Mouse (Mus musculus) stomach, embryonic 14.5 days (tissue): Measurements from ENCODE around the gene Ankrd54. TPM values are rescaled to one million over a fixed set of nuclear protein-coding genes. Genes with fewer than 3 reads are reported as not detected.
"Not testable (repeated sequence)": the region's sequence is repeated elsewhere in the genome, so short reads cannot be mapped to it uniquely, and the experiment has no call there.

Source experiments
- ATAC-seq: fragments of 200-750 bp; cut with Nextera tagmentation; 2 replicates; pipeline ENCODE4 v1.8.0; 2017; ENCODE audit warnings: low read depth, moderate TSS enrichment; ENCODE audit not compliant: insufficient number of reproducible peaks, insufficient read depth, low FRiP score
- H3K27ac ChIP-seq: fragments of 300-500 bp; sonication (generic); 2 replicates; pipeline ENCODE4 v1.5.1; 2014; ENCODE audit warnings: mild to moderate bottlenecking, low read length, moderate library complexity, mixed read lengths
- H3K27me3 ChIP-seq: fragments of 300-500 bp; sonication (generic); 2 replicates; pipeline ENCODE4 v1.6.1; 2014; ENCODE audit warnings: low read length, control low read depth, mixed read lengths; ENCODE audit not compliant: control insufficient read depth, insufficient read depth
- H3K36me3 ChIP-seq: fragments of 300-500 bp; sonication (generic); 2 replicates; pipeline ENCODE4 v1.6.1; 2014; ENCODE audit warnings: mild to moderate bottlenecking, control low read depth, low read length, moderate library complexity, mixed read lengths; ENCODE audit not compliant: control insufficient read depth, insufficient read depth
- H3K4me1 ChIP-seq: fragments of 300-500 bp; sonication (generic); 2 replicates; pipeline ENCODE4 v1.6.1; 2014; ENCODE audit warnings: low read length, control low read depth, mixed read lengths; ENCODE audit not compliant: control insufficient read depth, insufficient read depth
- H3K4me2 ChIP-seq: fragments of 300-500 bp; sonication (generic); replicated peaks from 2 replicates; pipeline ENCODE4 v1.6.1; 2014; ENCODE audit warnings: low read depth, low read length, control low read depth
- H3K4me3 ChIP-seq: fragments of 300-500 bp; sonication (generic); 2 replicates; pipeline ENCODE4 v1.5.1; 2014; ENCODE audit warnings: low read depth, low read length, control low read depth
- H3K9ac ChIP-seq: fragments of 300-500 bp; sonication (generic); replicated peaks from 2 replicates; pipeline ENCODE4 v1.6.1; 2014; ENCODE audit warnings: low read depth, mild to moderate bottlenecking, control low read depth, low read length, moderate library complexity, mixed read lengths
- H3K9me3 ChIP-seq: fragments of 300-500 bp; sonication (generic); 2 replicates; pipeline ENCODE4 v1.6.1; 2016; ENCODE audit warnings: low read depth, low read length, control low read depth; ENCODE audit not compliant: control insufficient read depth
- WGBS: fragments of 180-500 bp; shearing (Covaris S2); extraction: QIAGEN DNeasy Blood & Tissue Kit; methylation state at CpG from one replicate; pipeline ENCODE4 v1.1.7; 2014; 5-methylcytosine and 5-hydroxymethylcytosine counted together
- polyA plus RNA-seq: library from polyadenylated mRNA; unstranded; fragments of >200 nt; fragmentation: Nextera tagmentation; extraction: Ambion mirVana; gene quantifications from 2 replicates; pipeline ENCODE4 v1.2.1, GENCODE M21; 2014

The Ankrd54 gene
- polyA plus RNA-seq, 1 experiment from 2014 or later, result 44.1 TPM

- H3K4me1 ChIP-seq, H3K4me3 ChIP-seq, ATAC-seq, H3K9me3 ChIP-seq, H3K27ac ChIP-seq, H3K4me2 ChIP-seq, H3K27me3 ChIP-seq, H3K9ac ChIP-seq: not testable (repeated sequence)
- H3K36me3 ChIP-seq, result peaks cover 38% of the 10 kb centered on the region
- 82% methylated on average over 6 of the region's 6 CpGs for WGBS
Measured at GRCm38 (mm10) chr15:79007836-79008235, 54.9 kb downstream of the Ankrd54 start.

DNA sequence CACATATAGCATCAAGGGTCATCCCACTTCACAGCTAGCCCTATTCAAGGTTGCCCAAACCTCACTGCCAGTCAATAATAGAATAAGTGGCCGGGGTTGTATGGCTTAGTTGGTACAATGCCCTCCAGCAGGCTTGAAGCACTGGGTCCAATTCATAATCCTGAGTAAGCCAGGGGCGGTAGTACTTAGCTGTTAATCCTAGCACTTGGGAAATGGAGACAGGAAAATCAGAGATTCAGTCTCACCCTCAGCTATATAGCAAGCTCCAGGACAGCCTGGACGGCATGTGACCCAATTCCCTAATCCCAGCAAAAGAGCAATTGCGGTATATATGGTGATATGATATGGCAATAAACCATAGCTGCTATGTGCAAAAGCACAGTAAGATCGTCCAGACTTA, 55.6 kb downstream of the Ankrd54 start:
- Histone ChIP-seq H3K27ac (no peak overlapping the region), H3K9me3 (no peaks in the 10 kb centered on the region), H3K4me1 (no peaks in the 10 kb centered on the region), H3K9ac (no peak overlapping the region), H3K4me2 (no peak overlapping the region), H3K36me3 (peaks cover 45% of the 10 kb centered on the region), H3K27me3 (no peaks in the 10 kb centered on the region), H3K4me3 (no peak overlapping the region)
- ATAC-seq, result no peak
- WGBS, result 90% methylated on average over 5 of the region's 5 CpGs

DNA sequence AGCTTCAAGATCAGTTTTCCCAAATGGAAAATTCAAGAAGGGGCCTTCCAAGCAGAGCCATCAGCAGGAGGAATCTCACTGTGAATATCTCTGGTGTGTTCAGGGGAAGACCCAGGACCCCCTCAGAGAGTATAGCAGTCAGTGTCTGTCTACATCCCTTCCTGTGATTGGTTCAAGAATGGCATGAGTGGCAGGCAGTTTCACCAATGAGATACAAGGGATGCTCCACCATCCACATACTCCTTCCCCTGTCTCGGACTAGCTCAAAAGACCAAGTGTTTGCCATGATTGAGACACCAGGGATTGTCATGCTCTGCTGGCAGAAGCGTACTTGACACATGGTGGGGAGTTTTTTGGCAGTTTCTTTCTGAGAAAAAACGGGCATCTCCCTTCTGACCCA, 56.1 kb downstream of the Ankrd54 start:
- Histone ChIP-seq H3K4me3 (no peak overlapping the region), H3K4me1 (no peaks in the 10 kb centered on the region), H3K9me3 (no peaks in the 10 kb centered on the region), H3K36me3 (peaks cover 49% of the 10 kb centered on the region), H3K9ac (no peak overlapping the region), H3K4me2 (no peak overlapping the region), H3K27ac (no peak overlapping the region), H3K27me3 (no peaks in the 10 kb centered on the region)
- ATAC-seq, result no peak
- 78% methylated on average over 3 of the region's 3 CpGs for WGBS

DNA sequence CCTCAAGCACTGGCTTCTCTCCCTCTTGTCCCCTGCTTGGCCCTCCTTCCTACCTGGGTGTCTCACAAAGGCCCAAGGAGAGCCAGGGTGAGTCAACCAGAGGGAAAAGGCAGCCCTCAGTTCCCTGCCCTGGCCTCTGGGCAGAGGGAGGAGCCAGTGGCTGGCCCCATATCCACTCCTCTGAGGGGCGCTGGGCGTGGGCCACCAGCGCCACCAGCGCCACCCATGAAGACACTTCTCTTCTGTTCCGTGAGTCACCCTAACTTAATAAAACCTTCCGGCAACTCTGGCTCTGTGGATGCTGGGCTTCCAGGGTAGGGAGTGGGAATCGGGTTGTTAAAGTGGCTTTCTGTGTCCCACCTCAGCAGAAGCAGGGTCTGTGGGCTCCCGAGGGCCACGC, 57.1 kb downstream of the Ankrd54 start:
- Histone ChIP-seq H3K27me3 (no peaks in the 10 kb centered on the region), H3K4me1 (no peaks in the 10 kb centered on the region), H3K27ac (no peak overlapping the region), H3K9me3 (no peaks in the 10 kb centered on the region), H3K36me3 (peaks cover 59% of the 10 kb centered on the region), H3K4me2 (no peak overlapping the region), H3K9ac (no peak overlapping the region), H3K4me3 (no peak overlapping the region)
- no peak for ATAC-seq
- WGBS, result 82% methylated on average over 9 of the region's 9 CpGs

Other genes with a start within 250 kb of the Ankrd54 start
- 40.7 and 41.7 TPM in 2 replicates for gene Cdc42ep1, start 220.3 kb downstream of the Ankrd54 start, polyA plus RNA-seq
- gene Lgals2, start 207.4 kb downstream of the Ankrd54 start, polyA plus RNA-seq, result 30.0 and 39.7 TPM in 2 replicates
- gene Gga1, start 185.7 kb downstream of the Ankrd54 start, polyA plus RNA-seq, result 38.2 and 40.4 TPM in 2 replicates
- gene Gm49510, start 163.2 kb downstream of the Ankrd54 start, polyA plus RNA-seq, result 0.21 TPM in 1 of 2 replicates, not detected in the other
- gene Sh3bp1, start 163.1 kb downstream of the Ankrd54 start, polyA plus RNA-seq, result 43.5 and 51.4 TPM in 2 replicates
- 15.7 and 17.9 TPM in 2 replicates for gene Pdxp, start 149.0 kb downstream of the Ankrd54 start, polyA plus RNA-seq
- gene Lgals1, start 136.2 kb downstream of the Ankrd54 start, polyA plus RNA-seq, result 1,620 and 1,697 TPM in 2 replicates
- gene Nol12, start 128.0 kb downstream of the Ankrd54 start, polyA plus RNA-seq, result 45.9 and 56.7 TPM in 2 replicates
- gene Triobp, start 115.2 kb downstream of the Ankrd54 start, polyA plus RNA-seq, result 50.2 TPM in 2 replicates
- 160 and 175 TPM in 2 replicates for gene H1f0, start 34.4 kb downstream of the Ankrd54 start, polyA plus RNA-seq
- 0.30 and 0.39 TPM in 2 replicates for gene Galr3, start 21.0 kb downstream of the Ankrd54 start, polyA plus RNA-seq
- gene Eif3l, start 12.3 kb upstream of the Ankrd54 start, polyA plus RNA-seq, result 218 and 224 TPM in 2 replicates
- 12.1 and 12.5 TPM in 2 replicates for gene Micall1, start 46.0 kb upstream of the Ankrd54 start, polyA plus RNA-seq
- gene Polr2f, start 78.1 kb upstream of the Ankrd54 start, polyA plus RNA-seq, result 367 and 376 TPM in 2 replicates
- 8.7 TPM in 2 replicates for gene 1700088E04Rik, start 78.4 kb upstream of the Ankrd54 start, polyA plus RNA-seq
- 16.8 TPM in 2 replicates for gene Sox10, start 102.3 kb upstream of the Ankrd54 start, polyA plus RNA-seq
- 28.7 and 33.1 TPM in 2 replicates for gene Pick1, start 166.3 kb upstream of the Ankrd54 start, polyA plus RNA-seq
- 0.93 and 1.3 TPM in 2 replicates for gene Gm49486, start 166.5 kb upstream of the Ankrd54 start, polyA plus RNA-seq
- 0.18 and 0.19 TPM in 2 replicates for gene Slc16a8, start 191.9 kb upstream of the Ankrd54 start, polyA plus RNA-seq
- 5.9 and 8.6 TPM in 2 replicates for gene Baiap2l2, start 222.6 kb upstream of the Ankrd54 start, polyA plus RNA-seq